Mouse (Mus musculus): ENCODE measurements around the gene Nid1. TPM values are rescaled to one million over a fixed set of nuclear protein-coding genes. Genes with fewer than 3 reads are reported as not detected.
A peak's percentile ranks its signal among the peaks of the same experiment; 100 is the strongest.

The Nid1 gene
- polyA plus RNA-seq, 1 experiment from 2014 or later: 69.6 TPM

DNA sequence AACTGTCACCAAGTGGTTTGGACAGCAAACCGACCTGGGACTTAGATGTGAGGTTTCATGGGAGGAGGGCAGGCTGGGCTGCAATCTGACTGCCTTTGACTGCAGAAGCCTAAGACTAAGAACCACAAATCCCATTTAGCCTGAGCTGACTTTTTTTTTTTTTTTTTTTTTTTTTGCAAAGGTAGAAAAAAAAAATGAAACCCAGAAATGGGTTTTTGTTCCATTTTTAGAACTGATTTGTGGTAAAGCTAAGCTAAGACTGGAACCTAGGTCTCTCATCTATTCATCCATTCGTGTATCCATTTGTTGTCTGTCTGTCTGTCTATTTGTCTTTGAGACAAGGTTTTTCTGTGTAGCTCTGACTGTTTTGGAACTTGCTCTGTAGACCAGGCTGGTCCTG, 120.9 kb downstream of the Nid1 start:
- Histone ChIP-seq H3K4me1 (replicated peaks) (no peaks in the 10 kb centered on the region), H3K4me2 (replicated peaks) (no peak overlapping the region), H3K27me3 (replicated peaks) (no peaks in the 10 kb centered on the region), H3K27ac (no peak overlapping the region), H3K9me3 (no peaks in the 10 kb centered on the region), H3K36me3 (no peaks in the 10 kb centered on the region), H3K9ac (no peak overlapping the region), H3K4me3 (replicated peaks) (no peak overlapping the region)
- WGBS: 76% methylated on average over 2 of the region's 2 CpGs
- ATAC-seq: no peak

DNA sequence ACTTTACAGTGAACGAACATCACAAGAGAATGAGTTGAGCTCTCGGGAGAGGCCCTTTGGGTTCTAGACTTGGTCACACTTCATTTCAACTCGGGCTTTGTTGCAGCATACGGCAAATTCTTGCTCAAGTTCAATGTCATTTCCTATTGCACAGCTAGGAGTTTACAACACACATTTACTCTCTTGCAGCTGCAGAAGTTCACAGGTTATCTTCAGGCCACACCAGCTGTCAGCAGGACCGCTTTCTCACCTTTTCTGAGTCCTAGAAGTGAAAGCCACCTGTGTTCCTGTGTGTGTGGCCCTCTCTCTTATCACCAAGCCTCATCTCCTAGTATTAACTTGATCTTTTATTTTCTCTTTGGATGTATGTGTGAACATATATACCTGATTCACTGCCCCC, 121.5 kb downstream of the Nid1 start:
- Histone ChIP-seq H3K27me3 (replicated peaks) (no peaks in the 10 kb centered on the region), H3K4me1 (replicated peaks) (no peaks in the 10 kb centered on the region), H3K9me3 (no peaks in the 10 kb centered on the region), H3K4me2 (replicated peaks) (no peak overlapping the region), H3K4me3 (replicated peaks) (no peak overlapping the region), H3K36me3 (no peaks in the 10 kb centered on the region), H3K27ac (no peak overlapping the region), H3K9ac (no peak overlapping the region)
- WGBS: 66% methylated on average over 5 of the region's 5 CpGs
- peak; percentile 31; the same call in 1 of the 2 replicates for ATAC-seq

Other genes starting within 250 kb of the Nid1 start
- 5.9 and 6.0 TPM in 2 replicates for gene Gpr137b, start 43.5 kb upstream of the Nid1 start, polyA plus RNA-seq (2015; fragmentation: Nextera tagmentation; extraction: Ambion mirVana)
- 2.8 TPM in 2 replicates for gene Lyst, start 152.8 kb downstream of the Nid1 start, polyA plus RNA-seq (2015; fragmentation: Nextera tagmentation; extraction: Ambion mirVana)